Mouse (Mus musculus) neural tube, embryonic 15.5 days (tissue): ENCODE measurements around the gene Nudcd3. TPM values are rescaled to one million over a fixed set of nuclear protein-coding genes. Genes with fewer than 3 reads are reported as not detected.

Experiments used
- ATAC-seq: fragments of 200-750 bp; cut with Nextera tagmentation; 2 replicates; pipeline ENCODE4 v1.8.0; 2017; ENCODE audit warnings: mild to moderate bottlenecking, moderate TSS enrichment, moderate library complexity; ENCODE audit not compliant: low FRiP score
- H3K27ac ChIP-seq: fragments of 300-500 bp; sonication (generic); replicated peaks from 2 replicates; pipeline ENCODE4 v1.5.1; 2015; ENCODE audit warnings: mild to moderate bottlenecking, inconsistent platforms
- H3K27me3 ChIP-seq: fragments of 300-500 bp; sonication (generic); replicated peaks from 2 replicates; pipeline ENCODE4 v1.6.1; 2015; ENCODE audit warnings: inconsistent platforms
- H3K36me3 ChIP-seq: fragments of 300-500 bp; sonication (generic); 2 replicates; pipeline ENCODE4 v1.6.1; 2015; ENCODE audit warnings: inconsistent platforms
- H3K4me1 ChIP-seq: fragments of 300-500 bp; sonication (generic); 2 replicates; pipeline ENCODE4 v1.6.1; 2015; ENCODE audit warnings: inconsistent platforms
- H3K4me2 ChIP-seq: fragments of 300-500 bp; sonication (generic); 2 replicates; pipeline ENCODE4 v1.6.1; 2015; ENCODE audit warnings: inconsistent platforms, mild to moderate bottlenecking, moderate library complexity
- H3K4me3 ChIP-seq: fragments of 300-500 bp; sonication (generic); replicated peaks from 2 replicates; pipeline ENCODE4 v1.5.1; 2015; ENCODE audit warnings: mild to moderate bottlenecking, inconsistent platforms
- H3K9ac ChIP-seq: fragments of 300-500 bp; sonication (generic); replicated peaks from 2 replicates; pipeline ENCODE4 v1.6.1; 2015; ENCODE audit warnings: mild to moderate bottlenecking, inconsistent platforms
- H3K9me3 ChIP-seq: fragments of 300-500 bp; sonication (generic); replicated peaks from 2 replicates; pipeline ENCODE4 v1.6.1; 2016; ENCODE audit warnings: inconsistent platforms
- WGBS: fragments of 180-500 bp; shearing (Covaris S2); methylation state at CpG from one replicate; pipeline ENCODE4 v1.1.7; 2015; ENCODE audit warnings: mixed read lengths; 5-methylcytosine and 5-hydroxymethylcytosine counted together
- polyA plus RNA-seq: library from polyadenylated mRNA; unstranded; fragments of >200 nt; fragmentation: Nextera tagmentation; extraction: Ambion mirVana; gene quantifications from 2 replicates; pipeline ENCODE4 v1.2.1, GENCODE M21; 2015

The Nudcd3 gene
- polyA plus RNA-seq, 1 experiment from 2014 or later = 62.4 TPM

- Histone ChIP-seq H3K4me1 (peaks cover 25% of the 10 kb centered on the region), H3K27me3 (no peaks in the 10 kb centered on the region), H3K9me3 (no peaks in the 10 kb centered on the region), H3K36me3 (no peaks in the 10 kb centered on the region), H3K4me3 (no peak overlapping the region), H3K9ac (no peak overlapping the region), H3K4me2 (no peak overlapping the region), H3K27ac (no peak overlapping the region)
- WGBS = 78% methylated on average over 1 of the region's 1 CpGs
- ATAC-seq = no peak
Measured at GRCm38 (mm10) chr11:6175506-6175905, 24.7 kb downstream of the Nudcd3 start.

- 78% methylated on average over 7 of the region's 7 CpGs for WGBS
- no peak overlapping the region for H3K27ac ChIP-seq
Measured at GRCm38 (mm10) chr11:6174719-6175118, 25.5 kb downstream of the Nudcd3 start.

GRCm38 (mm10) chr11:6169041-6169663 lies 31.1 kb downstream of the Nudcd3 start:
- Histone ChIP-seq H3K27me3 (no peaks in the 10 kb centered on the region), H3K4me2 (no peak overlapping the region), H3K4me1 (peaks cover 4% of the 10 kb centered on the region; the same call in 1 of the 2 replicates), H3K36me3 (no peaks in the 10 kb centered on the region), H3K27ac (no peak overlapping the region), H3K9me3 (no peaks in the 10 kb centered on the region), H3K9ac (no peak overlapping the region), H3K4me3 (no peak overlapping the region)
- ATAC-seq = no peak
- WGBS = 85% methylated on average over 2 of the region's 2 CpGs

More at GRCm38 (mm10) chr11:6174719-6175118, 25.5 kb downstream of the Nudcd3 start:
- no peaks in the 10 kb centered on the region for H3K36me3 ChIP-seq
- H3K4me3 ChIP-seq = no peak overlapping the region
- peaks cover 23% of the 10 kb centered on the region for H3K4me1 ChIP-seq
- no peaks in the 10 kb centered on the region for H3K9me3 ChIP-seq
- ATAC-seq = no peak
- H3K9ac ChIP-seq = no peak overlapping the region
- no peaks in the 10 kb centered on the region for H3K27me3 ChIP-seq
- H3K4me2 ChIP-seq = no peak overlapping the region

GRCm38 (mm10) chr11:6166351-6166750 lies 33.9 kb downstream of the Nudcd3 start:
- WGBS = 82% methylated on average over 12 of the region's 12 CpGs

GRCm38 (mm10) chr11:6165391-6166081 lies 34.7 kb downstream of the Nudcd3 start:
- Histone ChIP-seq H3K9me3 (no peaks in the 10 kb centered on the region), H3K36me3 (no peaks in the 10 kb centered on the region), H3K27me3 (no peaks in the 10 kb centered on the region), H3K27ac (no peak overlapping the region), H3K4me2 (no peak overlapping the region), H3K9ac (no peak overlapping the region), H3K4me3 (no peak overlapping the region), H3K4me1 (peaks cover 4% of the 10 kb centered on the region; the same call in 1 of the 2 replicates)
- 93% methylated on average over 7 of the region's 7 CpGs for WGBS
- ATAC-seq = no peak

More at GRCm38 (mm10) chr11:6166351-6166750, 33.9 kb downstream of the Nudcd3 start:
- no peak for ATAC-seq
- no peak overlapping the region for H3K4me3 ChIP-seq
- no peaks in the 10 kb centered on the region for H3K9me3 ChIP-seq
- no peaks in the 10 kb centered on the region for H3K27me3 ChIP-seq
- H3K4me2 ChIP-seq = no peak overlapping the region
- H3K27ac ChIP-seq = no peak overlapping the region
- H3K9ac ChIP-seq = no peak overlapping the region
- H3K36me3 ChIP-seq = no peaks in the 10 kb centered on the region
- H3K4me1 ChIP-seq = peaks cover 4% of the 10 kb centered on the region; the same call in 1 of the 2 replicates

- WGBS = 97% methylated on average over 7 of the region's 7 CpGs
- H3K27ac ChIP-seq = no peak overlapping the region
- no peak overlapping the region for H3K4me3 ChIP-seq
- peaks cover 4% of the 10 kb centered on the region; the same call in 1 of the 2 replicates for H3K4me1 ChIP-seq
- H3K9ac ChIP-seq = no peak overlapping the region
- no peak overlapping the region for H3K4me2 ChIP-seq
- no peaks in the 10 kb centered on the region for H3K27me3 ChIP-seq
- ATAC-seq = no peak
- H3K9me3 ChIP-seq = no peaks in the 10 kb centered on the region
- no peaks in the 10 kb centered on the region for H3K36me3 ChIP-seq
Measured at GRCm38 (mm10) chr11:6164781-6165180, 35.4 kb downstream of the Nudcd3 start.

GRCm38 (mm10) chr11:6163706-6164105 lies 36.5 kb downstream of the Nudcd3 start:
- Histone ChIP-seq H3K27ac (no peak overlapping the region), H3K9me3 (no peaks in the 10 kb centered on the region), H3K36me3 (no peaks in the 10 kb centered on the region), H3K4me1 (peaks cover 4% of the 10 kb centered on the region; the same call in 1 of the 2 replicates), H3K9ac (no peak overlapping the region), H3K27me3 (no peaks in the 10 kb centered on the region), H3K4me2 (no peak overlapping the region), H3K4me3 (no peak overlapping the region)
- no peak for ATAC-seq
- 91% methylated on average over 12 of the region's 12 CpGs for WGBS

GRCm38 (mm10) chr11:6163062-6163461 lies 37.2 kb downstream of the Nudcd3 start:
- ATAC-seq = no peak
- peaks cover 4% of the 10 kb centered on the region; the same call in 1 of the 2 replicates for H3K4me1 ChIP-seq
- H3K27ac ChIP-seq = no peak overlapping the region
- no peaks in the 10 kb centered on the region for H3K27me3 ChIP-seq
- H3K36me3 ChIP-seq = no peaks in the 10 kb centered on the region
- H3K9ac ChIP-seq = no peak overlapping the region
- WGBS = 95% methylated on average over 3 of the region's 3 CpGs
- no peak overlapping the region for H3K4me3 ChIP-seq
- H3K9me3 ChIP-seq = no peaks in the 10 kb centered on the region
- no peak overlapping the region for H3K4me2 ChIP-seq

GRCm38 (mm10) chr11:6161549-6161948 lies 38.7 kb downstream of the Nudcd3 start:
- no peaks in the 10 kb centered on the region for H3K27me3 ChIP-seq
- no peak overlapping the region for H3K27ac ChIP-seq
- H3K36me3 ChIP-seq = no peaks in the 10 kb centered on the region
- peaks cover 6% of the 10 kb centered on the region for H3K4me1 ChIP-seq
- ATAC-seq = no peak
- H3K9ac ChIP-seq = no peak overlapping the region
- no peak overlapping the region for H3K4me2 ChIP-seq
- no peak overlapping the region for H3K4me3 ChIP-seq
- no peaks in the 10 kb centered on the region for H3K9me3 ChIP-seq

- Histone ChIP-seq H3K9me3 (no peaks in the 10 kb centered on the region), H3K4me1 (peaks cover 4% of the 10 kb centered on the region), H3K27me3 (no peaks in the 10 kb centered on the region), H3K9ac (no peak overlapping the region), H3K4me3 (no peak overlapping the region), H3K27ac (no peak overlapping the region), H3K36me3 (no peaks in the 10 kb centered on the region), H3K4me2 (no peak overlapping the region)
- ATAC-seq = no peak
- WGBS = 84% methylated on average over 3 of the region's 3 CpGs
Measured at GRCm38 (mm10) chr11:6160663-6161271, 39.4 kb downstream of the Nudcd3 start.

GRCm38 (mm10) chr11:6159704-6160275 lies 40.4 kb downstream of the Nudcd3 start:
- H3K4me2 ChIP-seq = no peak overlapping the region
- H3K36me3 ChIP-seq = no peaks in the 10 kb centered on the region
- H3K9ac ChIP-seq = no peak overlapping the region
- H3K27ac ChIP-seq = no peak overlapping the region
- peaks cover 7% of the 10 kb centered on the region for H3K4me1 ChIP-seq
- no peaks in the 10 kb centered on the region for H3K9me3 ChIP-seq
- H3K4me3 ChIP-seq = no peak overlapping the region
- H3K27me3 ChIP-seq = no peaks in the 10 kb centered on the region
- WGBS = 92% methylated on average over 4 of the region's 4 CpGs
- no peak for ATAC-seq
